ENCODE assay signal across 17 mouse cellular contexts in the genomic region with DNA sequence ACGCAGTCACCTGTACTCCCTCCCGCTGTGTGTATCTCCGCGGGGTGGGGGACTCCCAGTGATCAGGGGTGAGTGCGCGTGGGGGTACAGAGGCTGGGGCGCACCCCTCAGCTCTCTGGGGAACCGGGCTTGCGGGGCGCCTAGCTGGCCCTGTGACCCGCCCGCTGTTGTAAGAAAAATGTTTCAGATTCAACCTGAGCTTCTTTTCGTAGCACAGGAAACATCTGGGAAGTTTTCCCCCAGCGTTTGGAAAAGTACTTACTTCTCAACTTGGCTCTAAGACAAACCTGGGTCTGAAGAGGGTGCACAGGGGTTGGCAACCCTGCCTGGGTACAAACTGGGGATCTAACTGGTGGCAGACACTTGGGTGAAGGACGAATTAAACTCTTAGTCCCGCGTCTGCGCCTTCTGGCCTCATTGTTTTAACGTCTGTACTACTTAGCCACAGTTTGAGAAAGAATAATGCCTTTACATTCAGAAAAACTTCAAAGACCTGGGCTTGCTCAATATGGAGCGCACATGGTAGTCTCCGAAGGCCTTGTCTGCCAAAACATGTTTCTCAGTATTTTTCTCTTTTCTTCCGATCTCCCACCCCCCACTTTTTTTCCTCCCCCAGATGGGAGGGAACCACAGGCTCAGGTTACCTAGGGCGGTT. TPM values are rescaled to one million over a fixed set of nuclear protein-coding genes. Genes with fewer than 3 reads are reported as not detected.
DNase-seq lines count a peak whose midpoint lies in the region; ATAC-seq and TF ChIP-seq lines count a peak whose summit lies in the region.
"Had no signal": no experiment of that assay in that cellular context is flagged by ENCODE, and none has a peak within 500 bp of the region (broad histone marks: within the 10 kb centered on the region; RNA-seq: fewer than 3 reads in every experiment).

No protein-coding gene starts in this region.

- H3K36me3 ChIP-seq in heart, adult 2 months (ENCODE audit: control insufficient read depth, insufficient read depth, low read length) = no peaks in the 10 kb centered on the region
- no peaks in the 10 kb centered on the region for H3K36me3 ChIP-seq in midbrain, embryonic 11.5 days (ENCODE audit: control insufficient read depth, insufficient read depth, low read length)
- H3K36me3 ChIP-seq in midbrain, embryonic 13.5 days = no peaks in the 10 kb centered on the region
- no peaks in the 10 kb centered on the region for H3K36me3 ChIP-seq in heart, embryonic 15.5 days
- H3K36me3 ChIP-seq in stomach, embryonic 16.5 days (ENCODE audit: control insufficient read depth, insufficient read depth, low read length) = no peaks in the 10 kb centered on the region

- intact Hi-C loops in heart, adult 2 months (cut with DNase I) = no loop called here
- intact Hi-C loops in heart, postnatal 14 days (cut with DNase I) = no loop called here

- no peak overlapping the region for H3K4me2 ChIP-seq in midbrain, embryonic 11.5 days
- no peak overlapping the region for H3K4me2 ChIP-seq in midbrain, embryonic 13.5 days (replicated peaks)
- H3K4me2 ChIP-seq in heart, embryonic 15.5 days = peak overlapping the region; percentile 66
- peak overlapping the region; percentile 7; the same call in 1 of the 2 replicates for H3K4me2 ChIP-seq in stomach, embryonic 16.5 days (ENCODE audit: low read depth, low read length)

- TF ChIP-seq CTCF in heart, adult 2 months (IDR thresholded peaks at IDR 0.05) = no peak

- no peak for ATAC-seq in midbrain, embryonic 11.5 days (ENCODE audit: low FRiP score)
- no peak for ATAC-seq in midbrain, embryonic 13.5 days
- no peak for ATAC-seq in heart, embryonic 15.5 days (replicated peaks; ENCODE audit: insufficient number of reproducible peaks, insufficient read depth, low FRiP score, low read depth)
- no peak for ATAC-seq in stomach, embryonic 16.5 days (ENCODE audit: insufficient read depth, low FRiP score)
- ATAC-seq: forebrain, postnatal 0 days had no signal

- H3K9me3 ChIP-seq in midbrain, embryonic 11.5 days (ENCODE audit: control insufficient read depth, low read length) = no peaks in the 10 kb centered on the region
- H3K9me3 ChIP-seq in midbrain, embryonic 13.5 days = no peaks in the 10 kb centered on the region
- no peaks in the 10 kb centered on the region for H3K9me3 ChIP-seq in heart, embryonic 15.5 days (replicated peaks)
- H3K9me3 ChIP-seq in stomach, embryonic 16.5 days (replicated peaks; ENCODE audit: control insufficient read depth, low read length) = no peaks in the 10 kb centered on the region

- TF ChIP-seq POLR2A in heart, adult 2 months (IDR thresholded peaks at IDR 0.05; ENCODE audit: insufficient read depth, low read depth, low read length) = no peak

- no peaks in the 10 kb centered on the region for H3K27me3 ChIP-seq in heart, adult 2 months (ENCODE audit: control insufficient read depth, insufficient read depth, low read length)
- peaks cover 93% of the 10 kb centered on the region for H3K27me3 ChIP-seq in midbrain, embryonic 11.5 days (ENCODE audit: control insufficient read depth, insufficient read depth, low read length)
- H3K27me3 ChIP-seq in midbrain, embryonic 13.5 days = peaks cover 96% of the 10 kb centered on the region
- peaks cover 7% of the 10 kb centered on the region; the same call in 1 of the 2 replicates for H3K27me3 ChIP-seq in heart, embryonic 15.5 days
- peaks cover 70% of the 10 kb centered on the region for H3K27me3 ChIP-seq in stomach, embryonic 16.5 days (ENCODE audit: control insufficient read depth, insufficient read depth, low read length)

- peak in 1 of 2 experiments; percentile 11 for DNase-seq in heart, adult 2 months
- no peak for DNase-seq in heart, postnatal 14 days
- peak; percentile 92 for DNase-seq in midbrain, embryonic 11.5 days (ENCODE audit: low spot score, missing footprints)
- DNase-seq in right cerebral cortex, postnatal 10 days (ENCODE audit: low spot score in 2 of 2) = no peak
- no peak for DNase-seq in thymus, postnatal 10 days (ENCODE audit: low spot score in 2 of 2)
- DNase-seq: adrenal gland, postnatal 25 days; forebrain, postnatal 0 days; gastrocnemius, postnatal 25 days; lung, adult 18-20 months had no signal

- peaks cover 1% of the 10 kb centered on the region for H3K4me1 ChIP-seq in heart, adult 2 months (ENCODE audit: control insufficient read depth, insufficient read depth, low read length)
- peaks cover 4% of the 10 kb centered on the region; the same call in 1 of the 2 replicates for H3K4me1 ChIP-seq in midbrain, embryonic 11.5 days (ENCODE audit: control insufficient read depth, insufficient read depth, low read length)
- H3K4me1 ChIP-seq in midbrain, embryonic 13.5 days (replicated peaks) = peaks cover 7% of the 10 kb centered on the region
- H3K4me1 ChIP-seq in heart, embryonic 15.5 days (replicated peaks) = peaks cover 39% of the 10 kb centered on the region
- peaks cover 5% of the 10 kb centered on the region; the same call in 1 of the 2 replicates for H3K4me1 ChIP-seq in stomach, embryonic 16.5 days (ENCODE audit: control insufficient read depth, insufficient read depth, low read length)

- 0 out of 2 replicates have a peak overlapping the region, but pooled peaks have one; percentile 7 for H3K4me3 ChIP-seq in heart, adult 2 months
- no peak overlapping the region for H3K4me3 ChIP-seq in midbrain, embryonic 11.5 days (ENCODE audit: low read depth, low read length)
- H3K4me3 ChIP-seq in midbrain, embryonic 13.5 days (replicated peaks) = no peak overlapping the region
- peak overlapping the region; percentile 34 for H3K4me3 ChIP-seq in heart, embryonic 15.5 days
- H3K4me3 ChIP-seq in stomach, embryonic 16.5 days (replicated peaks; ENCODE audit: low read length) = 0 out of 2 replicates have a peak overlapping the region, but pooled peaks have one; percentile 8
- H3K4me3 ChIP-seq: myocyte had no signal

- no peak overlapping the region for H3K9ac ChIP-seq in heart, adult 2 months (ENCODE audit: low read depth, low read length)
- H3K9ac ChIP-seq in midbrain, embryonic 11.5 days (ENCODE audit: low read length) = no peak overlapping the region
- H3K9ac ChIP-seq in midbrain, embryonic 13.5 days (replicated peaks) = no peak overlapping the region
- H3K9ac ChIP-seq in heart, embryonic 15.5 days = peak overlapping the region; percentile 29
- H3K9ac ChIP-seq in stomach, embryonic 16.5 days (ENCODE audit: low read length) = no peak overlapping the region
- H3K9ac ChIP-seq: forebrain, postnatal 0 days had no signal

- H3K79me2 ChIP-seq in heart, adult 2 months (replicated peaks; ENCODE audit: control insufficient read depth, insufficient read depth, low read length) = no peaks in the 10 kb centered on the region

- 16% methylated on average over 23 of the region's 23 CpGs for WGBS in heart, adult 2 months
- WGBS in midbrain, embryonic 11.5 days = under 1% methylated on average over 23 of the region's 23 CpGs
- under 1% methylated on average over 23 of the region's 23 CpGs for WGBS in midbrain, embryonic 13.5 days
- 3% methylated on average over 23 of the region's 23 CpGs for WGBS in heart, embryonic 15.5 days
- 6% methylated on average over 23 of the region's 23 CpGs for WGBS in stomach, embryonic 16.5 days

- H3K27ac ChIP-seq in heart, adult 2 months = no peak overlapping the region
- no peak overlapping the region for H3K27ac ChIP-seq in midbrain, embryonic 11.5 days (ENCODE audit: low read depth, low read length)
- no peak overlapping the region for H3K27ac ChIP-seq in midbrain, embryonic 13.5 days
- H3K27ac ChIP-seq in heart, embryonic 15.5 days = no peak overlapping the region
- no peak overlapping the region for H3K27ac ChIP-seq in stomach, embryonic 16.5 days (ENCODE audit: low read length)
- H3K27ac ChIP-seq: kidney, postnatal 0 days had no signal

- no peak for TF ChIP-seq EP300 in heart, adult 2 months (IDR thresholded peaks at IDR 0.05; ENCODE audit: insufficient read depth, low read depth, low read length)

RNA-seq across cellular contexts. Expression of a gene that starts 28.2 kb away (rescaled TPM):
- total RNA-seq in heart, adult 2 months (2021) = 10 to 100 TPM; 62.1 to 63.9 TPM
- 10.3 and 14.8 TPM in 2 replicates for polyA plus RNA-seq in heart, adult 2 months (2012; rRNA removed)
- 10 to 100 TPM; 74.2 to 78.6 TPM for total RNA-seq in heart, postnatal 14 days (2021)
- polyA plus RNA-seq in midbrain, embryonic 11.5 days (2014; fragmentation: Nextera tagmentation; extraction: Ambion mirVana) = not detected in 2 replicates
- not detected in 2 replicates for polyA plus RNA-seq in midbrain, embryonic 13.5 days (2015; fragmentation: Nextera tagmentation; extraction: Ambion mirVana)
- polyA plus RNA-seq in heart, embryonic 15.5 days (2015; fragmentation: Nextera tagmentation; extraction: Ambion mirVana) = 8.7 and 11.8 TPM in 2 replicates
- polyA plus RNA-seq in stomach, embryonic 16.5 days (2015; fragmentation: Nextera tagmentation; extraction: Ambion mirVana) = 6.2 and 7.5 TPM in 2 replicates
- total RNA-seq: forebrain, postnatal 0 days; left cerebral cortex, postnatal 14 days; megakaryocyte progenitor cell, adult 5-6 weeks had no signal
- polyA plus RNA-seq: cortical plate, adult 2 months; forebrain, postnatal 0 days; kidney, postnatal 0 days; myocyte had no signal

Comparison
In these comparisons a context has a peak if more than half of its experiments do, and no peak if none do; other contexts are left out.
1. H3K4me3 ChIP-seq: peak in heart, adult 2 months (single experiment), heart, embryonic 15.5 days (single experiment) and stomach, embryonic 16.5 days (single experiment); none in midbrain, embryonic 11.5 days (single experiment) and midbrain, embryonic 13.5 days (single experiment).
2. H3K4me2 ChIP-seq: peak in heart, embryonic 15.5 days (single experiment) and stomach, embryonic 16.5 days (single experiment); none in midbrain, embryonic 11.5 days (single experiment) and midbrain, embryonic 13.5 days (single experiment).